Mouse (Mus musculus) kidney, adult 2 months (tissue): ENCODE data around the gene Cog2. TPM values are rescaled to one million over a fixed set of nuclear protein-coding genes. Genes with fewer than 3 reads are reported as not detected.

ENCODE experiments used
- DNase-seq: peaks from one replicate; pipeline ENCODE4 v3.0.0; 2021
- H3K27ac ChIP-seq: fragments of 200-500 bp; 2 replicates; pipeline ENCODE4 v1.5.1; 2012; ENCODE audit warnings: low read depth, low read length, control low read depth, inconsistent platforms; ENCODE audit not compliant: insufficient read depth
- H3K27me3 ChIP-seq: fragments of 200-500 bp; replicated peaks from 2 replicates; pipeline ENCODE4 v1.6.1; 2012; ENCODE audit warnings: mild to moderate bottlenecking, moderate library complexity, low read length, inconsistent platforms; ENCODE audit not compliant: control insufficient read depth, insufficient read depth
- H3K36me3 ChIP-seq: fragments of 200-500 bp; 2 replicates; pipeline ENCODE4 v1.6.1; 2012; ENCODE audit warnings: mild to moderate bottlenecking, moderate library complexity, low read length, inconsistent platforms; ENCODE audit not compliant: control insufficient read depth, insufficient read depth
- H3K4me1 ChIP-seq: fragments of 200-500 bp; 2 replicates; pipeline ENCODE4 v1.6.1; 2011; ENCODE audit warnings: low read length; ENCODE audit not compliant: control insufficient read depth, insufficient read depth
- H3K4me3 ChIP-seq: fragments of 200-500 bp; 2 replicates; pipeline ENCODE4 v1.5.1; 2011; ENCODE audit warnings: mild to moderate bottlenecking, low read depth, low read length, control low read depth; ENCODE audit not compliant: insufficient read depth
- CTCF ChIP-seq: fragments of 200-500 bp; conservative IDR thresholded peaks from 2 replicates; pipeline ENCODE4 v1.5.1; 2011; ENCODE audit warnings: low read depth, mild to moderate bottlenecking, control low read depth, low read length, moderate library complexity, mixed read lengths; ENCODE audit not compliant: insufficient read depth, insufficient read length
- POLR2A ChIP-seq: fragments of 200-500 bp; IDR thresholded peaks from one replicate; pipeline ENCODE4 v1.6.1; 2011; ENCODE audit warnings: low read depth, low read length, control low read depth
- WGBS: fragments of 180-500 bp; shearing (Covaris S2); methylation state at CpG from one replicate; pipeline ENCODE4 v1.1.7; 2018; 5-methylcytosine and 5-hydroxymethylcytosine counted together
- polyA plus RNA-seq: library from polyadenylated mRNA; depleted of rRNA; stranded (reverse); fragments of >200 nt; gene quantifications from 2 replicates; pipeline ENCODE4 v1.2.3, GENCODE M21; 2012; rRNA removed

Cog2 gene
- polyA plus RNA-seq: 21.2 and 21.3 TPM in 2 replicates

DNA sequence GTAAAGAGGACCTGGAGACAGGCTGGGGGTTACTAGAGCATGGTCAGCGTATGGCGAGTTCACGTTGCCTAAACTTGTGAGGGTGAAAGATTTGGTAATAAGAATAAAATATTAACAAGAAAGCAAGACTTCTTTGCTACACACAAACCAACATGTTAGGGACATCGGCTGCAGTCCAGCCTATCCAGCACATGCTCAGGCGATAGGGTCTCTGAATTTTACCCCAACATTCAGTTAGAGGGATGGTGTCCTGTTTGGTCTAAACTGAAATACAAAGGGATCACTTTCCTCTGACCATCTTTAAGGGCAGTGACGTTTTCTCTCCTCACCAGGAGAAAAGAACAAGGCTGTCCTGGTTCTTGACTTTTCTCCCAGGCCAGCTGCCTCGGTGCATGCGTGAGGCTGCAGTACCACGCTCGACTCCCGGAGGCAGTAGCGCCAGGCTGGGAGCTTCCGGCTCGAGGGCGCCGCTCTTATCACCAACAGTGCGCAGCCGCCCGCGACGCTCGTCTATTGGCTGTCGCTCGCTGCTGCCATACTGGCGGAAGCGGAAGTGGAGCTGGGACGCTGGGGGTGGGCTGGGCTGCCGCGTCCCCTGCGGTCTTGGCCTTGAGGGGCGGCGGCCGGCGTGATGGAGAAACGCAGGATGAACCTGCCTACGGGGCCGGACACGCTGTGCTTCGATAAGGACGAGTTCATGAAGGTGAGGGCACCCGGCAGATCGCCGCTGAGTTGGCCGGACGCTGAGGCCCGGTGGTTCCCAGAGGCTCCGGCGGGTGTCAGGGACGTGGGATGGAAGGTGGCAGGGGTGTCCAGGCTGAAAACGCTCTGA lies at the start of gene Cog2:
Gene Cog2 (plus strand): TSS at position 519 of the 832 bp plus-strand sequence.
- peak; percentile 84 for TF ChIP-seq CTCF
- peak; percentile 63 for TF ChIP-seq POLR2A
- Histone ChIP-seq H3K36me3 (no peaks in the 10 kb centered on the region; the same call in 1 of the 2 replicates), H3K4me3 (peak within 1 kb of the TSS; percentile 75), H3K27ac (no peak within 1 kb of the TSS), H3K4me1 (peaks cover 10% of the 10 kb centered on the region; the same call in 1 of the 2 replicates), H3K27me3 (no peaks in the 10 kb centered on the region)
- WGBS: 11% methylated on average over 50 of the region's 50 CpGs
- peak; percentile 94 for DNase-seq

GRCm38 (mm10) chr8:124475690-124476089 lies 44.9 kb upstream of the Cog2 start:
- no peak overlapping the region for H3K4me3 ChIP-seq
- no peaks in the 10 kb centered on the region for H3K36me3 ChIP-seq
- TF ChIP-seq CTCF: no peak
- TF ChIP-seq POLR2A: no peak
- H3K4me1 ChIP-seq: no peaks in the 10 kb centered on the region
- H3K27me3 ChIP-seq: no peaks in the 10 kb centered on the region
- no peak overlapping the region for H3K27ac ChIP-seq
- no peak for DNase-seq
- 30% methylated on average over 5 of the region's 5 CpGs for WGBS

- 50% methylated on average over 9 of the region's 9 CpGs for WGBS
- no peak for DNase-seq
- Histone ChIP-seq H3K4me3 (no peak overlapping the region), H3K4me1 (no peaks in the 10 kb centered on the region), H3K27me3 (no peaks in the 10 kb centered on the region), H3K36me3 (no peaks in the 10 kb centered on the region), H3K27ac (no peak overlapping the region)
- TF ChIP-seq POLR2A (no peak), CTCF (no peak)
Measured at GRCm38 (mm10) chr8:124476701-124477100, 43.9 kb upstream of the Cog2 start.

- WGBS: 83% methylated on average over 3 of the region's 3 CpGs
- no peaks in the 10 kb centered on the region for H3K4me1 ChIP-seq
Measured at GRCm38 (mm10) chr8:124479251-124479650, 41.3 kb upstream of the Cog2 start.

DNA sequence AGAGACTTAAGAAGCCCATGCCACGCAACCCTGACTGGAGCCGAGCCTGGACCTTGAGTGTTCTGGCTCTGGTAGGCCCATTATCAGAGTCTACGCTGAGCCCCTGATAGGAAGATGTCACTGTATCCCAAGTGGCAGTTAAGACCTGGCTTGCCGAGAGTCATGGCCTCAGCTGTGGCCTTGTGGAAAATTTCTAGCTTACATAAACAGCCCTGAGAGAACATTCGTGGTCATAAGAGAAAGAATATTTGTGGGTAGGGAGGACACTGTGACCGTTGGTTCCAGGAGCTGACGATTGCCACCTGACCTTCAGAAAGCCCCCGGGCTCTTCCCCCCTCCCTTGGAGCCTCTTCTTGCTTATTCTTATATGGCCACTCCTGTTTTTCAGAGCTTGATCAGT lies 40.2 kb upstream of the Cog2 start:
- H3K4me3 ChIP-seq: no peak overlapping the region
- no peaks in the 10 kb centered on the region for H3K4me1 ChIP-seq
- H3K36me3 ChIP-seq: no peaks in the 10 kb centered on the region
- 66% methylated on average over 8 of the region's 8 CpGs for WGBS
- DNase-seq: no peak
- no peak for TF ChIP-seq POLR2A
- no peak for TF ChIP-seq CTCF
- H3K27me3 ChIP-seq: no peaks in the 10 kb centered on the region
- H3K27ac ChIP-seq: no peak overlapping the region

More at GRCm38 (mm10) chr8:124479251-124479650, 41.3 kb upstream of the Cog2 start:
- TF ChIP-seq CTCF: no peak
- TF ChIP-seq POLR2A: no peak
- no peak overlapping the region for H3K4me3 ChIP-seq
- no peak overlapping the region for H3K27ac ChIP-seq
- DNase-seq: no peak
- H3K27me3 ChIP-seq: no peaks in the 10 kb centered on the region
- H3K36me3 ChIP-seq: no peaks in the 10 kb centered on the region

DNA sequence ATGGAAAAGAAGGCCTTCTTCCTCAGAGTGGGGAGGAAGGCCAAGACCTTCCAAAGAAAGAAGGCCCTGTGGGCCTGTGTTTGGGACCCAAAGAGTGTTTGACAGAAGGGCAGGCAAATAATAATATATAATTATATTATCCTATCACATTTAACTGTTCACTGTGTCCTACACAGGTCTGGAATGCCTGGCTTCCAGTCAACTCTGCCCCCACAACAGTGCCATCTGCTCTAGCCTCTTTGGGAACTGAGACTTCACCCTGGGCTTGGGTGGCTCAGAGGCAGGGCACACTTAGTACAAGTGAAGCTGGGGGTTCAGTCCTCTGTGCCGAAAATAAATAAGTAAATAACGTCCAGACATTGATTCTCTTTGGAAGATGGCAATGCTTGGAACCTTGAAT lies 37.8 kb upstream of the Cog2 start:
- no peak overlapping the region for H3K27ac ChIP-seq
- WGBS: 93% methylated on average over 2 of the region's 2 CpGs
- H3K4me1 ChIP-seq: no peaks in the 10 kb centered on the region
- no peaks in the 10 kb centered on the region for H3K27me3 ChIP-seq
- TF ChIP-seq POLR2A (no peak), CTCF (no peak)
- H3K4me3 ChIP-seq: no peak overlapping the region
- H3K36me3 ChIP-seq: no peaks in the 10 kb centered on the region
- no peak for DNase-seq

DNA sequence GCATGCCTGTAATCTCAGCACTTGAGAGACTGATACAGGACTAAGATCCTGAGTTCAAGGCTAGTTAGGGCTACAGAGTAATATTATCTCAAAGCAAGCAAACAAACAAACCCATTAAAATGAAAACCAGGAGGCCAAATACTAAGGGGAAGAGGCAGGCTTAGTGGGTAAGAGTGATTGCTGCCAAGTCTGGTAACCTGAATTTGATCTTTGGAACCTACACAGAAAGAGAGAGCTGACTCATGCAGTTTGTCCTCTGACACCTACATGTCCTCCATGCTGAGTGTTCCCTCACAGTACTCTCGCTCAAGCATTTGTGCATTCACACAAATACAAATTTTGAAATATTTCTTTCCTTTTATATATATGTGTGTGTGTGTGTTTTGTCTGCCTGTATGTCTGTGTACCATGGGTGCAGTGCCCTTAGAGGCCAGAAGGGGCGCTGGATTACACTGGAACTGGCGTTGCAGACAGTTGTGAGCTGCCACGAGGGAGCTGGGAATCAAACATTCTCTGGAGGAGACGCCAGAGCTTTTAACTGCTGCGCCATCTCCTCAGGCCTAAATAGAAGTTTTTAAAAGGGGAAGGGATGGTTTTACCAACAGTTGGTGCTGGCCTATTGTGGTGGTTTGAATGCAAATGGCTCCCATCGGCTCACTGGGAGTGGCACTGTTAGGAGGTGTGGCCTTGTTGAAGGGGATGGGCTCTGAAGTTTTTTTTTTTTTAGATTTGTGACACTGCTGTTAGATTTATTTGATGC lies 37.0 kb upstream of the Cog2 start:
- Histone ChIP-seq H3K4me3 (no peak overlapping the region), H3K27me3 (no peaks in the 10 kb centered on the region), H3K4me1 (no peaks in the 10 kb centered on the region), H3K27ac (no peak overlapping the region), H3K36me3 (no peaks in the 10 kb centered on the region)
- WGBS: 69% methylated on average over 7 of the region's 7 CpGs
- TF ChIP-seq POLR2A: no peak
- peak; percentile 32; the same call in 1 of the 2 replicates for TF ChIP-seq CTCF
- peak; percentile 68 for DNase-seq
